Mouse (Mus musculus): ENCODE measurements at regions not wholly inside any gene's neighbourhood (a gene's known extent, or its start where the extent isn't known, plus 50 kb on each side); places are given as distances from the start of the nearest gene placed in this dataset.

GRCm38 (mm10) chr4:137216908-137217497 is 60.3 kb upstream of the Wnt4 start:
- no peak for DNase-seq

DNA sequence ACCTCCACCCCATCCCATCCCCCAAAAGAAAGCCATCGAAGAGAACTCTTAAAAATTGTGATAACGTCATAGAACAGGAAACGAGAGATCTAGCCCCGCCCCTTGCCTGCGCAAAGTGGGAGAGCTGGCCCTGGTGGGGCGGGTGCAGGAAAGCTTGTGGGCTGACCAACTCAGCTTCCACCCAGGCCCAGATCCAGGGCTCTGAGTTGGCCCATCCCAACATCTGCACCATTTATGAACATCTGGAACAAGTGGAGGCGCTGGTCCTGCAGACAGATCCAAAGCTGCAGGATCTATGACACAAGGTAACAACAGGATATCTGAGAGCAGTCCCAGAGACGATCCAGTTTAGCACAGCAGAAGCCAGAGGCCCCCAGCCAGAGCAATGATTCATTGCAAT is 62.7 kb upstream of the Wnt4 start:
- no peak for DNase-seq

GRCm38 (mm10) chr4:137212846-137213245 is 64.4 kb upstream of the Wnt4 start:
- DNase-seq = no peak

DNA sequence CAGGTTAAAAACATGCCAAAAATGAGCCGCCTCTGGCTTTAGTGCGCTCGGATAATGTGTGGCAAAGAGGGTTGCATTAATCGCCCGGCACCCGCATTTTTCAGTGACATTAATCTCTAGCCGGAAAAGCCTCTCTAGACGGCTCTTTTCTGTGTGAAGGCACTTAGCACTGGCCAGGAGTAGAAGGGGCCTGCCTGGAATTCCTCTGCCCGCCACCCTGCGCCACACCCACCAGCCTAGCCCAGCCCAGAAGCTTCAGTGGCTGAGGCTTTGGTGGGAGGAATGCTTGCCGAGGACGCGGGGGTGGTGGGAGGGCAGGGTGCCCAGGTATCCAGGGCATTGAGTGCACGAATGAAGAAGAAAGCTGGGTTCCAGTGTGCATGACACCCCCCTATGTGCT is 65.2 kb upstream of the Wnt4 start:
- DNase-seq = no peak

- no peak for DNase-seq
These were observed 66.0 kb upstream of the Wnt4 start for GRCm38 (mm10) chr4:137211288-137211687.

DNA sequence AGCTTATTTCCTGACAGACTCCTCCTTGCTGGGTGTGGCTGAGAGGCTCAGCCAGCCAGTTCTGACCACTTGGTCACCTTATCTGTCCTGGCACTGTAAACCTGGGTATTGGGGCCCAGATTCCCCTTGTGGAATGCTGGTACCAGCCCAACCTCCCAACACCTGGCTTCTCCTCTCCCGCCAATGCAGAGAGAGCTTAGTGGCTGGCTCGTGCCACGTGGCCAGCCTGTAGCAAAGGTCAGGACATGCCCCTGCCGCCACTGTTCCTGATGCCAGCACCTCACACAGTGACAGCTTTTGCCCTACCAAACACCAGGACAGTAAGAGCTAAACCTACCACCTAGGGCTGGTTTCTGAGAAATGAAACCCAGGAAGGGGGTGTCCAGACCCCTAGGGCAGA is 66.8 kb upstream of the Wnt4 start:
- no peak for DNase-seq

DNA sequence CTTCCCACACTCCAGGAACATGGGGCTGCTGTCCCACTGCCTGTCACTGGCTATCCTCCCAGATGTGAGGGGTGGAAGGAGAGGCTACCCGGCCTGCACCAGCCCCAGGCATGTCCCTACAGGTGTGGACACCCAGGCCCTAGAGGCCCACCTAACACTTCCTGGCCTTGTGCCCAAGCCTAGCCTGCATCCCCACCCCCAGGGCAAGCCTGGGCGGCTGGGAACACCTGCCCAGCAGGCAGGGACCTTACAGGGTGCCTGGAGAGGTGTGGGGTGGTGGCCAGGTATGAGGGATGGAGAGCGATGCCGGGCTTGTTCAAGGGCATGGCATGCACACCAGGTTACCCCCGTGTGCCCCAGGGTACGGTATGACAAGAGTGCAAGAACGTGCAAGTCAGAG is 76.3 kb upstream of the Wnt4 start:
- DNase-seq = no peak

DNA sequence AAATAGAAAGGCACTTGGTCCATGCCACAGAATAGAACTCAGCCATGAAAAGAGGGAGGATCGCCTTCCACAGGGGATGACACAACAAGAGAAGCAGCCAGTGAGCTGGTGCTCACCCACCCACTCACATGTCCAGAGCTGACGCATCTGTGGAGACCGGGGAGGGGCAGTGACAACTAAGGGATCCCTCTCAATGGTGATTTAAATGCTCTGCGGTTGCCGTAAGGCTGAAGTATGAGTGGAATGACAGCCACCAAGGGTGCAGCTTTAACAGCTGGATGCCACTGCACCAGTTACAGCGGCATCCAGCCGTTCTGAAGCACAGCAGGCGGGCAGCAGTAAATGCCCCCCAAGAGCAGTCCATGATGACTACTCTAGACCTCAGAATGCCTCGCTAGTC is 76.9 kb upstream of the Wnt4 start:
- no peak for DNase-seq

- no peak for DNase-seq
These were observed 80.8 kb upstream of the Wnt4 start for GRCm38 (mm10) chr4:137196491-137196974.

- no peak for DNase-seq
These were observed 83.2 kb upstream of the Wnt4 start for GRCm38 (mm10) chr4:137194106-137194505.

DNA sequence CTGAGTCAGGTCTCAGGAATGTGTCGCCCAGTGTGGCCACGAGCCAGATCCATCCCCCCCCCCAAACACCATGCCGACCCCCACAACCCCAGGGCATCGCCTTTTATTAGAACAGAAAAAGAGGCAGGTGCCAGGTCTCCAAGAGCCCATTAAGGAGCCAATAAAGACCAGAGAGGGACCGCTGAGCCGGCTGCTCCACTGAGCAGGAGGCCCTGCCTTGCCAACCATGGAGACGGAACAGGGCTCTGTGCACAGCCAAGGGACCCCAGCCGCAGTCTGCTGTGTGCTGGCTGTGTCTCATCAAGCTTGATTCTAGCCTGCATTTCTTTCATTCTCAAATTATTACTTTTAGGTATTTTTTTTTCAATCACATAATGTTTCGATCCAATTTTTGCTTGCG is 86.7 kb upstream of the Wnt4 start:
- DNase-seq = no peak

DNA sequence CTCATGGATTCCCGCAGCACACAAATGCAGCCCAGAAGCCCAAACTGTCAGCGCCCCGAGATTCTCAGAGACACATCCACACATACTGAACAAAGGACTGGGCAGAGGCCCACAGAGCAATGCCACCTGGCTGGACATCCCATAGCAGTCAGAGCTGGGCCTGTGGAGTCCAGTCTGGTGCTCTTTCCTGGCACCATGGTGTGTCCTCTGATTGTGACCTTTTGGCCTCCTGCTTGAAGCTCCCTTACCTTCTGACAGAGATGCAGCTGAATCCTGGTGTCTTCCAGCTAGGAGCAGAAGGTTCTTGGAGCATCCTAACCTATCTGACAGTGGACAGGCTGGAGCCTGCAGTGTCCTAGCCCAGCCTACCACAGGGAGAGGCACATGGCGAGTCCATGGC is 87.5 kb upstream of the Wnt4 start:
- DNase-seq = no peak

- no peak for DNase-seq
These were observed 88.2 kb upstream of the Wnt4 start for GRCm38 (mm10) chr4:137189058-137189457.

GRCm38 (mm10) chr4:137187592-137187991 is 89.7 kb upstream of the Wnt4 start:
- no peak for DNase-seq

GRCm38 (mm10) chr4:137187051-137187450 is 90.2 kb upstream of the Wnt4 start:
- DNase-seq = no peak

DNA sequence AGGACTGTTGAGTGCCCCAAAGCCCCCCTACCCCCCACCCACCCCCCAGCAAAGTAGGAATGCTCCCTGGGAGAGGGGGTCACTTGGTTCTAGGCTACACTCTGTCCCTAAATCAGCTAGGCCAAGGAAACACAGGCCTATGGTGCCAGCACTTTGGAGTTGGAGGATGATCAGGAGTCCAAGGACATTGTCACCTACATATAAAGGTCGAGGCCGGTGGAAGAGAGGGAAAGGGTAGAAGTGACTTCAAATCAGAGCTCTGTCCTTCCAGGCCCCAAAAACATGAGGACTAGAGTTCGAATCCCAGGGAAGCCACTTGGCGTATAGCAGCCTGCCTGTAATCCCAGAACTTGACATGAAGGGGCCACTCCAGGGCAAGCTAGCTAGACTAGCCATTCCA is 92.3 kb upstream of the Wnt4 start:
- DNase-seq = no peak

DNA sequence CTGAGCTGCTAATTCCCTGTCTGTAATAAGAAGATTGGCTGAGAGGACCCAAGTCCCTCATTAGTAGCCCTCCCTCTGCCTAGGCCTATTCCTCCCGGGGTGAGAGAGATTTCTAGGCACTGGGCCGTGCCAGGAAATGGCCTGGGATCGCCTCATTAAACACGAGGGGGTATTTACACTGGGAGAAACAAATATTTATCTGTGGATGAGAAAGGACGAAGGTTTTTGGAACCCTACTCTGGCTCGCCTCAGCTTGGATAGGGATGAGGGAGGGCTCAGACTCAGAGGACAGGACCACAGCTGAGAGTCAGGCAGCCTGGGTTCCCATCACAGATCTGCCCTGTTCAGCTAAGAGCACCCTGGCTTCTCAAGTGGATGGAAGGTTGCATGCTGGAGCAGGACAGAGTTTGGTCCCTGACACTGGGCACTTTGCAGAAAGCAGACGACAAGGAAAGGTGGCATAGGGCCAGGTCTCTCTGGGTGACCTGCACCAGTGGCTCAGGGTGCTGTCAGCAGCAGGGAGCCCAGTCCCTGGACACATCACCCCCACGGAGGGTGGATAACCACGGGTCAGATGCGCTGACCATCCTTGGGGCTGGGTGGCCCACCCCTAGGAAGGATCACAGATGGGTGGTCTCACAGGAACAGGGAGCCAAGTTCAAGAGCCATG is 94.0 kb upstream of the Wnt4 start:
- no peak for DNase-seq

DNA sequence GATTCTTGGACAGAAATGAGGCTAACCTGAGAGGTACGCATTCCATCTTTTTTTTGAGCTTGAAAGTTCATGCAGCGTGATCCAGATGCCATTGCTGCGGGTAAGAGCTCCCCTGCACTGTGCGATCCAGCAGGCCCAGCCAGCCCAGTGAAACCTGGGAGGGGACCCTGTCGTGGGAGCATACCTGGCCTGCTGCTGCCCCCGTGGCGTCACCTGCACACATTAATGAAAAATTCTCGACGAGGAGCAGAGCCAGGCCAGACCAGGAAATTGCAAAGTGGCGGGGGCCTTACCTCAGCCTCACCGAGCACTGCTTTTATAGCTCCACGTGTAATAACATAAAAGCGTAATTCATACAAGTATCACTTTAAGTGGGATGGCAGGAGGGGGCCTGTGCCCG is 94.7 kb upstream of the Wnt4 start:
- DNase-seq = no peak

GRCm38 (mm10) chr4:137181252-137181651 is 96.0 kb upstream of the Wnt4 start:
- DNase-seq = no peak

- DNase-seq = no peak
These were observed 97.2 kb upstream of the Wnt4 start for GRCm38 (mm10) chr4:137180083-137180482.

GRCm38 (mm10) chr4:137178833-137179232 is 98.5 kb upstream of the Wnt4 start:
- DNase-seq = peak; percentile 28

GRCm38 (mm10) chr4:137164933-137165332 is 112.4 kb upstream of the Wnt4 start:
- DNase-seq = peak; percentile 21

- peak; percentile 88 for DNase-seq
These were observed 112.9 kb upstream of the Wnt4 start for GRCm38 (mm10) chr4:137164429-137164828.

DNA sequence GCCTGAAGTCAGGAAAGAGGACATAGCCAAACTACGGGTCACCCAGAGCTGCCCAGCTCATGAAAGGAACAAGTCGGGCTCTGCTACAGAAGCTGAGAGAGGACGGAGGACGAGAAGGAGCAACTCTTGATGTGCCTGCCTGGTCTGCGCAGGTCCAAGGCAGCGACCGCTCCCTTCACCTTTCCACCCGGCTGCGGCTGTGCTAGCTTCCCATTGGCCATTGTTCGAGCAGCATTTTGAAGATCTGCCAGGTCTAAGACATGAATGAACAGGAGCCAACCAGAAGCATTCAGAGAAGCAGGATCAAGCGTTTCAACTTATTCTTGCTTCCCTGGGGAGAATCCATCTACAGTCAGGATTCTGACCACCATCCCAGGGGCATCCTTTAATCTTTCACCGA is 113.3 kb upstream of the Wnt4 start:
- peak; percentile 11 for DNase-seq

- DNase-seq = no peak
These were observed 111.9 kb upstream of the Zbtb40 start for GRCm38 (mm10) chr4:137160526-137160925.

Data from kidney, adult 18-20 months (tissue).